Mouse (Mus musculus) hindbrain, embryonic 16.5 days (tissue): ENCODE measurements at regions not wholly inside any gene's neighbourhood (a gene's known extent, or its start where the extent isn't known, plus 50 kb on each side); places are given as distances from the start of the nearest gene placed in this dataset.

ENCODE experiments used
- ATAC-seq: fragments of 200-750 bp; cut with Nextera tagmentation; 2 replicates; pipeline ENCODE4 v1.8.0; 2017; ENCODE audit warnings: moderate TSS enrichment, moderate library complexity
- H3K27ac ChIP-seq: fragments of 300-500 bp; sonication (generic); 2 replicates; pipeline ENCODE4 v1.5.1; 2014; ENCODE audit warnings: low read depth, mild to moderate bottlenecking, control low read depth, low read length, moderate library complexity
- H3K27me3 ChIP-seq: fragments of 300-500 bp; sonication (generic); replicated peaks from 2 replicates; pipeline ENCODE4 v1.6.1; 2014; ENCODE audit warnings: low read length; ENCODE audit not compliant: control insufficient read depth, insufficient read depth
- H3K36me3 ChIP-seq: fragments of 300-500 bp; sonication (generic); 2 replicates; pipeline ENCODE4 v1.6.1; 2014; ENCODE audit warnings: mild to moderate bottlenecking, low read length, moderate library complexity, mixed read lengths; ENCODE audit not compliant: control insufficient read depth, insufficient read depth
- H3K4me1 ChIP-seq: fragments of 300-500 bp; sonication (generic); 2 replicates; pipeline ENCODE4 v1.6.1; 2014; ENCODE audit warnings: low read depth, low read length; ENCODE audit not compliant: control insufficient read depth, insufficient read depth
- H3K4me2 ChIP-seq: fragments of 300-500 bp; sonication (generic); 2 replicates; pipeline ENCODE4 v1.6.1; 2014; ENCODE audit warnings: mild to moderate bottlenecking, low read length, control low read depth, moderate library complexity
- H3K4me3 ChIP-seq: fragments of 300-500 bp; sonication (generic); 2 replicates; pipeline ENCODE4 v1.5.1; 2014; ENCODE audit warnings: mild to moderate bottlenecking, low read length, control low read depth, moderate library complexity
- H3K9ac ChIP-seq: fragments of 300-500 bp; sonication (generic); 2 replicates; pipeline ENCODE4 v1.6.1; 2014; ENCODE audit warnings: low read depth, mild to moderate bottlenecking, control low read depth, low read length, moderate library complexity
- H3K9me3 ChIP-seq: fragments of 300-500 bp; sonication (generic); 2 replicates; pipeline ENCODE4 v1.6.1; 2014; ENCODE audit warnings: mild to moderate bottlenecking, low read length, moderate library complexity; ENCODE audit not compliant: control insufficient read depth
- whole genome bisulfite sequencing: fragments of 180-500 bp; shearing (Covaris S2); extraction: QIAGEN DNeasy Blood & Tissue Kit; methylation state at CpG from one replicate; pipeline ENCODE4 v1.1.7; 2014; 5-methylcytosine and 5-hydroxymethylcytosine counted together

DNA sequence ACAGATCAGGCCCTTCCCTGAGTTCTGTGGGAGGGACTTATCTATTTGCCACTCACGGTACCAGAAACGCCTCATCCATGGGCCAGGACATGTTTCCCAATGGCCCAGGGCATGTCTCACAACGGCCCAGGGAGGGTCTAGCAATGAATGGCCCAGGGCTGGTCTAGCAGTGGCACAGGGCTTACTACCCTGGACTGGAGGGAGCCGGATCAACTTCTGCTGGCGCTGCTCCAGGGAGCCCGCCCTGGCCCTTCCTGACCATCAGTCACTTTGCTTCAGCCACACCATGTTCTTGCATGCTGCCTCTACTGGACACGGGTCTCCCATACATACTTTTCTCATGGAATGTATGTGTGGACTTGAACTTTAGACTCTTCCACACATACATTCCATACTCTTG, 290.1 kb upstream of the Zfp637 start:
- H3K36me3 ChIP-seq: no peaks in the 10 kb centered on the region
- no peak overlapping the region for H3K27ac ChIP-seq
- H3K4me3 ChIP-seq: no peak overlapping the region
- no peak overlapping the region for H3K9ac ChIP-seq
- H3K4me2 ChIP-seq: no peak overlapping the region
- H3K27me3 ChIP-seq: no peaks in the 10 kb centered on the region; the same call in 1 of the 2 replicates
- no peak for ATAC-seq
- H3K4me1 ChIP-seq: no peaks in the 10 kb centered on the region; the same call in 1 of the 2 replicates
- no peaks in the 10 kb centered on the region for H3K9me3 ChIP-seq
- 93% methylated on average over 7 of the region's 7 CpGs for WGBS

DNA sequence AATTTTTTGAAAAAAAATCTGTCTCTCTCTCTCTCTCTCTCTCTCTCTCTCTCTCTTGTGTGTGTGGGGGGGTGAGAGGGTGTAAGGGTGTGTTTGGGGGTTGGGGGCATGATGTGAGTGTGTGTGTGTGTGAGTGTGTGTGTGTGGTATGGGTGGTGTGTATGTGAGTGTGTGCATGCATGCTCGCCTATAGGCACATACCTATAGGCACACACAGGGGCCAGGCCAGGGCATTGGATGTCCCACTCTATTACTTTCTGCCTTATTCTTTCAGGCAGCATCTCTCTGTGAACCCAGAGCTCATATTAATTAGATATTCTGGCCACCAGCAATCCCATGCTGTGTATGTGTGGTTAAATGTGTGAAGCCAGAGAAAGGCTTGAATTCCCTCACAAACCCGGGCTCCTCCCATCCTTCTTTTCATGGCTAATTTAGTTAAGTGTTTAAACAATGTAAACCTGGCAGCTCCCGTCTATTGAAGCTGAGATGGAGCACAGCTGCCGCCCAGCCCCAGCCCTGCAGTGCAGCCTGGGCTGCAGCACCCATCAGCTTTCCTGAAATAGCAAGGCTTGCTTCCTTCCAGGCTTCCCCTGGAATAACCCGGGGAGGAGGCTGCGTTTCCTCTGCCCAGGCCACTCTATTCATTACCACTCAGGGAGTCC, 288.8 kb upstream of the Zfp637 start:
- H3K36me3 ChIP-seq: no peaks in the 10 kb centered on the region
- H3K27me3 ChIP-seq: no peaks in the 10 kb centered on the region; the same call in 1 of the 2 replicates
- WGBS: 13% methylated on average over 6 of the region's 6 CpGs
- no peak overlapping the region for H3K4me3 ChIP-seq
- H3K27ac ChIP-seq: no peak overlapping the region
- no peaks in the 10 kb centered on the region for H3K9me3 ChIP-seq
- H3K9ac ChIP-seq: no peak overlapping the region
- no peak overlapping the region for H3K4me2 ChIP-seq
- peak; percentile 52 for ATAC-seq
- no peaks in the 10 kb centered on the region; the same call in 1 of the 2 replicates for H3K4me1 ChIP-seq

DNA sequence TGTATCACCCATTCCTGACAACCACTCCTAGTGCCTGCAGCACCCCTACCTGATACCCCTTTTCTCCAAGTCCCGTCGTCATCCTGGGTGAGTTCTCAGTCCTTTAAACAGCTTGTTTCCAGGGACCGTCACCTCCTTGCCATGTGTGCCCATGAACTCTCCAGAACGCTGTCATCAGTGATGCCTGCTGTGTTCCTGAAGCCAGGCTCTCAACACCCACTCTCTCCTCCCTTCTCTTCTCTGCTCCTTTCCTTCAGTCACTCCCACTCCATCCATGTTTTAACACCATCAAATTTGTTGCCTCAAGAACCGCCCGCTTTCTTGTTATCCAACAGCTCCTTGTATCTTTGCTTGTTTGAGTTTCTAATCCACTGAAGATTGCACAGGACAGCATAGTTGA, 277.8 kb upstream of the Zfp637 start:
- H3K4me2 ChIP-seq: no peak overlapping the region
- no peak overlapping the region for H3K9ac ChIP-seq
- H3K9me3 ChIP-seq: no peaks in the 10 kb centered on the region
- ATAC-seq: no peak
- no peaks in the 10 kb centered on the region for H3K36me3 ChIP-seq
- H3K27me3 ChIP-seq: no peaks in the 10 kb centered on the region
- H3K27ac ChIP-seq: no peak overlapping the region
- H3K4me3 ChIP-seq: no peak overlapping the region
- H3K4me1 ChIP-seq: no peaks in the 10 kb centered on the region
- WGBS: 86% methylated on average over 6 of the region's 6 CpGs

DNA sequence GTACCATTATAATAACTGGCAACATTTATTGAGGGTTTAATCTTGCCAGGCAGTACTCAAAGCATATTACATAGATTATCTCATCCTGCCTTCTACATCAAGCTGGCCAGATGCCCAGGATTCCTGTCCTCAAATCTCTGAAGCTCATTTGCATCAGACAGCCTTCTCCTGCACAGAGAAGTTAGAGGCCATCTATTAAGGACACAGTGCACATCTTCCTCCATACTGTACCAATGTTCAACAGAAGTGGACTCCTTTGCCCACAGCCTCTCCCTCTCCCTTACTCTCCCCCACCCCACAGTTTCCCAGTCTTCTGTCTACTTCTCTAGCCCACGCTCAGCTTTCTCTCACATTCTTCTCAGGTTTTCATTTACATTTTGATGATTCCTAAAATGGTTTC, 277.3 kb upstream of the Zfp637 start:
- Histone ChIP-seq H3K4me3 (no peak overlapping the region), H3K4me1 (no peaks in the 10 kb centered on the region), H3K27me3 (no peaks in the 10 kb centered on the region), H3K9me3 (no peaks in the 10 kb centered on the region), H3K36me3 (no peaks in the 10 kb centered on the region), H3K4me2 (no peak overlapping the region), H3K9ac (no peak overlapping the region), H3K27ac (no peak overlapping the region)
- ATAC-seq: no peak
- 87% methylated on average over 1 of the region's 1 CpGs for WGBS

DNA sequence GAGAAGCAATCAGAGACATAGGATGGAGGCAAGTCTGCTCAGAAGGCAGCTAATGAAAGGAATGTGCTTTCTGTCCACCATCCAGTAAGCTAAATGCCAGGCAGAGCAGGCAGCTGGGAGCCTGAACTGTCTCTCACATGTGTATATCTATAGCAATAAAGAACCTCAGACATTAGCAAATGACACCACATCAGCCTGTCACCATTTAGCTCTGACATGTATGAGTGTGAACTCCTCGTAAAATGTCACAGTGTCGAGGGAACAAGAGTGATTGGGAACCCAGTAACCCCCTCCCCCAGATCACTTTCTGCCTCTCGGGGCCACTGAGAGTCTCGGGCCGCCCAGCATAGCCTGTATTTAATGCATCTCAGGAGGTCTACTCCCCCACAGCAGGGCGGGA, 274.2 kb upstream of the Zfp637 start:
- no peaks in the 10 kb centered on the region for H3K9me3 ChIP-seq
- H3K4me2 ChIP-seq: no peak overlapping the region
- WGBS: 76% methylated on average over 6 of the region's 6 CpGs
- H3K36me3 ChIP-seq: no peaks in the 10 kb centered on the region
- no peaks in the 10 kb centered on the region for H3K27me3 ChIP-seq
- no peaks in the 10 kb centered on the region for H3K4me1 ChIP-seq
- H3K27ac ChIP-seq: no peak overlapping the region
- no peak overlapping the region for H3K9ac ChIP-seq
- no peak for ATAC-seq
- H3K4me3 ChIP-seq: no peak overlapping the region

DNA sequence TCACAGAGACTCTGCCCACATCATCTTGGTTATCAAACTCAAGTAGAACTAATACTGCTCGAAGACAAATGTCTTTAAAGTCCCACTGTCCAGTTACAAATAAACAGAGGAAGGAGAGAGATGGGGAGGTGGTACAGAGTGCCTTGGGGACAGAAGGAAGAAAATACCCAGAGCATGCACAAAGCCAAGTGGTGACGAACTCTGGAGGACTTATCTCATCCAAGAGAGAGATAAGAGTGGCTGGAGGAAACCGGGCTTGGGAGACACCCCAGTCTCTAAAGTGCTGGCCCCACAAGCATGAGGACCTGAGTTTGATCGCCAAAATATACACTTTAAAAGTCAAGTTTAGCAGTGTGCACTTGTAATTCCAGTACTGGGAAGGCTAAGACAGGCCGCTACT, 273.3 kb upstream of the Zfp637 start:
- Histone ChIP-seq H3K4me1 (no peaks in the 10 kb centered on the region), H3K9me3 (no peaks in the 10 kb centered on the region), H3K36me3 (no peaks in the 10 kb centered on the region), H3K9ac (no peak overlapping the region), H3K4me2 (no peak overlapping the region), H3K27me3 (no peaks in the 10 kb centered on the region), H3K27ac (no peak overlapping the region), H3K4me3 (no peak overlapping the region)
- no peak for ATAC-seq
- WGBS: 94% methylated on average over 5 of the region's 5 CpGs

DNA sequence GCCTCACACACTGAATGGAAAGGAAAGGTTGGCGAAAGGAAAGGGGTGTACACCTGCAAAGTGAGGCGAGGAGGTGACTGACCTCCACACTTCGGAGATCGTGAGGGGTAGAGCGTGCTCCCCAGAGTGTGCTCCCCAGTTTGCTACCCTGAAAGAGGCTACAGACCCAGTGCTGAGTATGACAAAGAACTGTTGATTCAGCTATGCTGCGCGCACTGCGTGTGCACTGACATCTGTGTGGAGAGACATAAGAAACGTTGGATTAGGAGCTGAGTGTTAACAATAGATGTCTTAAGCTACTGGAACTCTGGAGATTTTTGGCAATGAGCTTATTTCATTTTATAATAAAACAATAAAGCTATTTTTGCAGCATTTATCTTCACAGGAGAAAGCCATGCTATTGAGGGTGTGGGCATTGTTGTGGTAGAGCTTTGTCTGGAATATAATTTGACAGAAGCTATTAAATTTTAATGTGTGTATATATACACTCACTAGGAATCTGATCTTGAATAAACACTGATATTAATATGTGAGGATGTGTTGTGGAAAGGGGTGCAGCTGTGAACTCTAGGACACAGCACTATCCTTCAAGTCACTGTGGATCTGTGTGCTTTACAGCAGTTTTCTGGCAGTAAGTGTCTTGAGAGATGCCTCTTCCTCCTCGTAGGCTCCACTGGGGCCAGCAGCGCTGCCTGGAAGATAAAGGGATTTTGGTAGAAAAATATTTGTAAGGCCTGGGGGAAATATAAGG, 271.2 kb upstream of the Zfp637 start:
- Histone ChIP-seq H3K9me3 (no peaks in the 10 kb centered on the region), H3K36me3 (no peaks in the 10 kb centered on the region), H3K9ac (no peak overlapping the region), H3K4me2 (no peak overlapping the region), H3K4me3 (no peak overlapping the region), H3K27ac (no peak overlapping the region), H3K4me1 (no peaks in the 10 kb centered on the region), H3K27me3 (no peaks in the 10 kb centered on the region)
- WGBS: 77% methylated on average over 11 of the region's 11 CpGs
- no peak; the same call in 1 of the 2 replicates for ATAC-seq

DNA sequence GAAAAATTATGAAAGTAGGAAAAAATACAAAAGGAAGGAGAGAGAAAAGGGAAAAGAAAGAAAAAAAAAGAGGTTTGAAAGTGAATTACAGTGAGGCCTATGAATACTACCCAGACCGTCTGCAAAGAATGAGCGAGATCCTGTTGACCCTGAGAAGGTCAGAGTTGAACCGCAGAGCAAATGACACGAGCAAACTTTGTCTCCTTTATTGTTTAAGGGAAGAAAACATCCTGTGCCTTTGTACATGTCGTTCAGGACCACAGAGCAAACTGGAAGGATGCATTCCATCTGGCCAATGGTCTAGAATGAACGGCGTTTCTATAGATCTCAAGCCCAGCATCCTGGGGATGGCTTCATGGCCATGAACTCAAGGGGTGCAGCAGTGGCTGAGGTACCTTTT, 270.6 kb upstream of the Zfp637 start:
- Histone ChIP-seq H3K27me3 (no peaks in the 10 kb centered on the region), H3K9ac (no peak overlapping the region), H3K27ac (no peak overlapping the region), H3K4me2 (no peak overlapping the region), H3K36me3 (no peaks in the 10 kb centered on the region), H3K4me3 (no peak overlapping the region), H3K4me1 (no peaks in the 10 kb centered on the region), H3K9me3 (no peaks in the 10 kb centered on the region)
- 49% methylated on average over 7 of the region's 7 CpGs for WGBS
- ATAC-seq: no peak

DNA sequence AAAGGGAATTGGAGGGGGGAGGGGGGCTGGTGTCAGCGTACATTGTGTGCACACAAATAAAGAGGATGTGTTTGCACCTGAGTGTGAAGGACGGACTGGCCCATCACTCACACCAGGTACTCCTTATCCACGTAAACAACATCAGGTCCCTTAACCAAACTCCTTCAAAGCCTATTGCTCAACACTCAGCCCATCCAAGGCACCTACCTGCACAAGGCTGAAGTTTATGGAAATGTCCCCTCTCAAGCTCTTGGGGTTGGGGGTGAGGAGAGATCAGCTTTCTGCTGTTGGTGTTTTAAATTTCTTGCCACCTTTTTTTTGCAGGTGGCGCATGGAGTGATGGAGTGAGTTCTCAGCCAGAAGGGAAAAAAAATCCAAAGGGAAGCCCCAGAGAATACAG, 270.2 kb upstream of the Zfp637 start:
- H3K9ac ChIP-seq: no peak overlapping the region
- H3K36me3 ChIP-seq: no peaks in the 10 kb centered on the region
- H3K9me3 ChIP-seq: no peaks in the 10 kb centered on the region
- no peaks in the 10 kb centered on the region for H3K27me3 ChIP-seq
- no peak overlapping the region for H3K4me2 ChIP-seq
- no peaks in the 10 kb centered on the region for H3K4me1 ChIP-seq
- WGBS: 80% methylated on average over 4 of the region's 4 CpGs
- H3K4me3 ChIP-seq: no peak overlapping the region
- no peak for ATAC-seq
- no peak overlapping the region for H3K27ac ChIP-seq
